Mouse (Mus musculus): Measurements from ENCODE around the gene Ccdc170. TPM values are rescaled to one million over a fixed set of nuclear protein-coding genes. Genes with fewer than 3 reads are reported as not detected.

Gene Ccdc170
- total RNA-seq, 1 experiment from 2014 or later = not detected

Other genes starting within 250 kb of the Ccdc170 start
- gene Akap12, start 216.1 kb upstream of the Ccdc170 start, total RNA-seq (2017) = 0.35 and 0.50 TPM in 2 replicates
- gene Zbtb2, start 94.4 kb upstream of the Ccdc170 start, total RNA-seq (2017) = 13.9 and 15.9 TPM in 2 replicates
- 38.5 and 46.7 TPM in 2 replicates for gene Rmnd1, start 50.1 kb upstream of the Ccdc170 start, total RNA-seq (2017)
- gene Armt1, start 50.0 kb upstream of the Ccdc170 start, total RNA-seq (2017) = 19.3 and 31.4 TPM in 2 replicates
- 19.2 and 26.8 TPM in 2 replicates for gene Esr1, start 129.1 kb downstream of the Ccdc170 start, total RNA-seq (2017)